Mouse (Mus musculus) induced T-regulatory cell, adult 2 months (primary cell): Measurements from ENCODE around the gene Parp16.
"Not testable (repeated sequence)": the region's sequence is repeated elsewhere in the genome, so short reads cannot be mapped to it uniquely, and the experiment has no call there.

Experiments
- DNase-seq: peaks from one replicate; pipeline ENCODE4 v3.0.0-alpha.2; 2012; ENCODE audit warnings: low read depth

Gene Parp16

GRCm38 (mm10) chr9:65178336-65179213 lies 16.6 kb upstream of the Parp16 start:
- no peak for DNase-seq

- DNase-seq: no peak
These were observed 15.1 kb upstream of the Parp16 start for GRCm38 (mm10) chr9:65179817-65180624.

DNA sequence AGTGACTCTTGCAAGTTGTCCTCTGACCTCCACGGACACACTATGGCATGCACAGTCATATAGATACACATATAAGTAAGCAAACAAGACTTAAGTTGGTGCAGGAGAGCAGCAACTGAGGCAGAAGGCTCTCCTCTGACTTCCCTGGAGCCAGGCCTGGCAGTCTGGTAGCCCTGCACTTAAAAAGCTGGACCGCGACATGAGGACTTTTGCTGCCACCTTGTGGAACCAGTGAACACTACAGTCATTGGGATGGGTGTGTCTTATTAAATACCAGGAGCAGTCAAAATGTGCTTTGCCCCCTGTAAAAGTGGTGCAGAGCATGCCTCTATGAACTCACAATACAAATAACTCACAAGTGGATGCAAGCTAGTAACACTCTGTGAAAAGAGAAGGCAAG lies 6.6 kb upstream of the Parp16 start:
- DNase-seq: peak; percentile 94

DNA sequence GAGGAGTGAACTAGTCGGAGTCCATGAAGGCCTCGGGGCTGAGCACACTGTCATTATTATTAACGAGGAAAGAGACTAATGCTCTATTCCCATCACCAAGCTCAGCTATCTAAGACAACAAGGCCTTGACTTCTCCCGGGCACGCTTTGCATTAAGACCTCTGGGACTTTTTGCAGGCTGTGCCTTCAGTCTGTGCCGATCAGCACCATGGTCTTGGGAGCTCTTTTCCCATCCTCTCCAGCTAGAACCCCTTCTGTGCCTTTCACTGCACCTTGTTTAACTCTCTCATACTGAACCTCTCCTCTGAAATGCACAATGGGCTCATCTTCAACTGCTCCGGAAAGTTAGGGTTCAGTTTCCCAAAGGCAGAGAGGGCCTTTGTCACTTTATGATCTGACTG lies 4.8 kb upstream of the Parp16 start:
- no peak for DNase-seq

GRCm38 (mm10) chr9:65191389-65191754 lies 3.8 kb upstream of the Parp16 start:
- no peak for DNase-seq

GRCm38 (mm10) chr9:65191755-65192469 lies 3.2 kb upstream of the Parp16 start:
- no peak for DNase-seq

- no peak for DNase-seq
These were observed 1.9 kb upstream of the Parp16 start for GRCm38 (mm10) chr9:65193214-65193613.

DNA sequence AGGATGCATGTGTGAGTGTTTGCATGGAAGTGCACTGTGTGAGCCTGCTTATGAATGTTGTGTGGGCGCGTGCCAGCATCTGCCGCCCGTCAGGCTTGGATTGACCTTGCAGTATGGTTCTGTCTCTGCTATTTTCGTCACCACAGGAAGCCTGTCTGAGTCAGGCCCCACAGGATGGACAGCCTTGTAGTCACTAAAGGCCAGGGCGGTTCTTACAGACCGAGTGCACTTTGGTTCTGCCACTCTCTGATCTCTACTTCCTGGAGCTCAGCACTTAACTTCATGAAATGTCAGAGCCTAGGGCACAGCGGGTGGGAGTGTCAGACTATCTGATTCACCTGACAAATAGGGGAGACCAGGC lies 448 bp downstream of the Parp16 start:
- peak; percentile 78 for DNase-seq

- peak; percentile 89 for DNase-seq
These were observed 1.0 kb downstream of the Parp16 start for GRCm38 (mm10) chr9:65195982-65196737.

GRCm38 (mm10) chr9:65196738-65197569 lies 1.8 kb downstream of the Parp16 start:
- DNase-seq: peak; percentile 95

GRCm38 (mm10) chr9:65197826-65198225 lies 2.7 kb downstream of the Parp16 start:
- DNase-seq: no peak

DNA sequence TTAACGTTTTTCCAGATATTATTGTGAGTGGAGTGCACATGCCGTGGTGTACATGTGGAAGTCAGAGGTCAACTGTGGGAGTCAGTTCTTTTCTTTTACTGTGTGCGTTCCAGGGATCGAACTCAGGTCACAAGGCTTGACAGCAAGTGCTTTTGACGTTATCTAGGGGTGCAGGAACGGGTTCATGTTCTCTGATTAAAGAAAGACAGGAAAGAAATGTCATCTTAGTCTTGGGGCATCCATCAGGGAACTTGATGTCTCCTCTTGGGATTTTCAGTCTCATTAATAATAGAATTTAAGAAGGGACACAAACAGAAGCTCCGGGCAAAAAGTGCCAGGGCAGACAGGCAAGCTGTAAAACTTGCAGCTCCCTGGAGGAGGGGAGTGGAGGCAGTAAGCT lies 4.6 kb downstream of the Parp16 start:
- DNase-seq: no peak

- peak; percentile 51 for DNase-seq
These were observed 5.5 kb downstream of the Parp16 start for GRCm38 (mm10) chr9:65200606-65201005.

DNA sequence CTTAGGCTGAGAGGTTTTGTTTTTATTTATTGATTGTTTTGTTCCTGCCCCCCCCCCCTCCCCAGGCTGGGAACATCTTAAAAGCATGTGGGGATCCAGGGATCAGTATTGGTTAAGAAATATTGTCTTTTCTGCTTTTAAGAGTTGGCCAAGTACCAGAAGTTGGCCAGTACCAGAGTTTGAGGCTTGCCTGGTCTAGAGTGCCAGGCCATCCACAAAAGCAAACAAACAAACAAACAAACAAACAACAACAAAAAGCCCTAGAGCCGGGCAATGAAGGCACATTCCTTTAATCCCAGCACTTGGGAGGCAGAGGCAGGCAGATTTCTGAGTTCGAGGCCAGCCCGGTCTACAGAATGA lies 5.8 kb downstream of the Parp16 start:
- DNase-seq: no peak

DNA sequence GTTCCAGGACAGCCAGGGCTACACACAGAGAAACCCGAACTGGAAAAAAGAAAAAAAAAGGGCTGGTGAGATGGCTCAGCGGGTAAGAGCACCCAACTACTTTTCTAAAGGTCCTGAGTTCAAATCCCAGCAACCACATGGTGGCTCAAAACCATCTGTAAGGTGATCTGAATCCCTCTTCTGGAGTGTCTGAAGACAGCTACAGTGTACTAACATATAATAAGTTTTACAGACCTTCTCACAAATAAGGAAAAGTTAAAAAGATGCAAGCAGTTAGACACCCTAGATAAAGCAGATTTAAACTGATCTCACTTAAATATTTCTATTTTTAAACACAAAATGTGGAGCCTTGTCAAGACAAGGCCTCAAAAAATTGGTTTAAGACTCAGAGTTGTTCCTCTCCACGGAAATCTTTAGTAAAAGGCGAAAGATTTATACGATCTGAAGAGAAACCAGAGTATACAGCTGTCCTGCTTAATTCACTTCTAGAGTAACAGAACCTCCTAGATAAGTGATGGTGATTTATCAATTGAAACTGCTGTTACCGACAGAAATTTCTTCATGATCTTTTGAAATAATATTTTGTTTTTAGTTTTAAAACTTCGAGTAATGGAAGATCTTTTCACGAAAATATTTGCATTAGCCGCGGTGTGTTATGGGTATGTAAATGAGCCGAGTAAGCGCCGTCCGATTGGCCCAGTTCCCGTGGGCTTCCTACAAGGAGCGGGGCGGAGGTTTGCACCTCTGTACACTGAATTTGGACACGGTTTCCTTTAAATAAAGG lies 6.4 kb downstream of the Parp16 start:
- DNase-seq: peak; percentile 98

DNA sequence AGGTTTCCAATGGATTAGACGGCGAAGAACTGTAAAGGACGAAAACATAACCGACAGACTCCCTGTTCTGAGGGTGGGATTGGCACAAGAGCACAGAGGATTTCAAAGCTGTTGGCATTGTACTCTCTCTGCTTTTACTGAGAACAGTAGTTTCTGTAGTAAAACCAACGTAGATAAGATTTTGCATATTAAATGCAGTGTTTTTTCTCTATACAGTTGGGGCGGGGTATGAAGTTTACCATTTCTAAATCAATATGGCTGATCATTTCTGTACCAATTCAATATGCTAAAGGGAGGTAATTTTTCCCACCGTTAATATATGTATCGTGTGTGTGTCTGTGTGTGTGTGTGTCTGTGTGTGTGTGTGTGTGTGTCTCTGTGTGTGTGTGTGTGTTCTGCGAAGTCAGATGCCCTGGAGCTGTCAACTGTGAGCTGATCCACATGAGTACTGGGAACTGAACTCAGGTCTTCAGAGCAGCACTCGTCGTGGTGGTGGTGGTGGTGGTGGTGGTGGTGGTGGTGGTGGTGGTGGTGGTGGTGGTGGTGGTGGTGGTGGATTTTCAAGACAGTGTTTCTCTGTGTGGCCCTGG lies 7.1 kb downstream of the Parp16 start:
- no peak for DNase-seq

GRCm38 (mm10) chr9:65205049-65205815 lies 10.1 kb downstream of the Parp16 start:
- DNase-seq: no peak

- not testable (repeated sequence) for DNase-seq
These were observed 12.1 kb downstream of the Parp16 start for GRCm38 (mm10) chr9:65207041-65207815.
